Mouse (Mus musculus) gastrocnemius, adult 2 months (tissue): ENCODE results near the gene Snx6. TPM values are rescaled to one million over a fixed set of nuclear protein-coding genes. Genes with fewer than 3 reads are reported as not detected.
A peak's percentile ranks its signal among the peaks of the same experiment; 100 is the strongest.

ENCODE experiments used
- DNase-seq: peaks from one replicate; pipeline ENCODE4 v3.0.0; 2022
- H3K27ac ChIP-seq: fragments of 200-600 bp; 2 replicates; pipeline ENCODE4 v1.8.1; 2022; ENCODE audit warnings: mild to moderate bottlenecking
- H3K4me3 ChIP-seq: fragments of 200-600 bp; 2 replicates; pipeline ENCODE4 v1.8.1; 2022; ENCODE audit warnings: mild to moderate bottlenecking, moderate library complexity
- CTCF ChIP-seq: fragments of 200-600 bp; IDR thresholded peaks from 2 replicates; pipeline ENCODE4 v1.8.1; 2022; ENCODE audit warnings: antibody characterized with exemption, mild to moderate bottlenecking, moderate library complexity
- intact Hi-C: fragments of 180-260 bp; cut with DNase I; formaldehyde crosslinking; loops from one replicate; pipeline ENCODE4 v1.15.1; 2025
- total RNA-seq, 2 experiments: library from RNA; stranded (reverse); gene quantifications; 2 replicates each; pipeline ENCODE4 v1.2.3; 2021

Snx6 gene
- total RNA-seq, 2 experiments from 2014 or later = 21.2 to 22.7 TPM

- Histone ChIP-seq H3K27ac (no peak overlapping the region), H3K4me3 (no peak overlapping the region)
- no peak for TF ChIP-seq CTCF
- DNase-seq = no peak
- intact Hi-C loops = no loop called here
Observed at GRCm38 (mm10) chr12:54699394-54699793, 96.1 kb downstream of the Snx6 start.

GRCm38 (mm10) chr12:54697791-54698250, 97.7 kb downstream of the Snx6 start:
- intact Hi-C loops = no loop called here
- TF ChIP-seq CTCF = no peak

GRCm38 (mm10) chr12:54697003-54697597, 98.4 kb downstream of the Snx6 start:
- no peak for DNase-seq
- TF ChIP-seq CTCF = peak; percentile 27
- Histone ChIP-seq H3K4me3 (no peak overlapping the region), H3K27ac (peak overlapping the region; percentile 100)
- intact Hi-C loops = no loop called here

More at GRCm38 (mm10) chr12:54697791-54698250, 97.7 kb downstream of the Snx6 start:
- Histone ChIP-seq H3K27ac (peak overlapping the region; percentile 35; the same call in 1 of the 2 replicates), H3K4me3 (no peak overlapping the region)
- DNase-seq = no peak

Other genes with a start within 250 kb of the Snx6 start
- gene Sptssa, start 139.1 kb downstream of the Snx6 start, total RNA-seq = 10 to 100 TPM; 13.7 to 20.3 TPM
- gene Eapp, start 99.8 kb downstream of the Snx6 start, total RNA-seq = 10 to 100 TPM; 17.8 to 18.5 TPM
- 100 to 1,000 TPM; 419 to 537 TPM for gene Cfl2, start 67.2 kb upstream of the Snx6 start, total RNA-seq
- not detected for gene Gm20403, start 190.8 kb upstream of the Snx6 start, total RNA-seq
- 1 to 10 TPM; 3.6 to 4.1 TPM for gene Baz1a, start 218.6 kb upstream of the Snx6 start, total RNA-seq